Mouse (Mus musculus) naive thymus-derived CD4-positive, alpha-beta T cell, adult 2 months (primary cell): ENCODE results near the gene Bnip1.

Experiments
- DNase-seq: peaks from one replicate; pipeline ENCODE4 v3.0.0-alpha.2; 2011; ENCODE audit warnings: low read depth

The Bnip1 gene

GRCm38 (mm10) chr17:26793068-26793765 is 12.4 kb downstream of the Bnip1 start:
- no peak for DNase-seq

DNA sequence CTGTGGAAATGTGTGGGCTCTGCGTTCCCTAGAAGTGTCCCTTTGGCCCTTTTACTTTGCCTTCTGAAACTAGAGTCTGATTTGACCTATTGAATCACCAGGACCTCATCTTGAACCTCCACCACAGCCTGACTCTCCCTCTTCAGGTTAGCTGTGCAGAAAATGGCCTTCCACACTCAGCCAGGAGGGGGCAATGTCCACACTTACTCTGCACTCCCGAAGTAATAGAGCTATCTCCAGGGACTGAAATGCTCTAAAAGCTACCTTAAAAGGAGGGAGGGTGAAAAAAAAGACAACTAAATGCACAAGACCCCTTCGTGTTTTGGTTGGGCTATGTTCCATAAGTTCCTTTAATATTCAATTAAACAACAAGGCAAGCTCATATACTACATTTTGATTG is 13.9 kb downstream of the Bnip1 start:
- DNase-seq, result peak; percentile 60

DNA sequence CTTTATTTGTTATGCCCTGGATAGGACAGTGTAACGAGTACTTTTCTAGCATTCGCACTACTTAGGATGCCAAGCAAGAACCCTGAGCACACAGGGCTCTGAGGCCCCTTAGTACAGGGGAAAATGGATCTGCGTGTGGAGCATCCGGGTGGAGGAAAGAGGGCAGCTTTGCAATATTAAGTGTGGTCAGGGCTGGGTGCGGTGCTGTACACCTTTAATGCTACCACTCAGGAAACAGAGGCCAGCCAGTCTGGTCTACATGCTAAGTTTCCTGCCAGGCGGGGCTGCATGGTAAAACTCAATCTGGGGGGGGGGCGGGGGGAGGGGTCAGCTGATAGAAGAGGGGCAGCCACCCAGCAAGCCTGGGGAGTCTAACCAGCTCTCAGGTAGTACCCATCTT is 14.5 kb downstream of the Bnip1 start:
- no peak for DNase-seq

GRCm38 (mm10) chr17:26797379-26798128 is 16.7 kb downstream of the Bnip1 start:
- DNase-seq, result no peak

GRCm38 (mm10) chr17:26802886-26803285 is 22.0 kb downstream of the Bnip1 start:
- no peak for DNase-seq

DNA sequence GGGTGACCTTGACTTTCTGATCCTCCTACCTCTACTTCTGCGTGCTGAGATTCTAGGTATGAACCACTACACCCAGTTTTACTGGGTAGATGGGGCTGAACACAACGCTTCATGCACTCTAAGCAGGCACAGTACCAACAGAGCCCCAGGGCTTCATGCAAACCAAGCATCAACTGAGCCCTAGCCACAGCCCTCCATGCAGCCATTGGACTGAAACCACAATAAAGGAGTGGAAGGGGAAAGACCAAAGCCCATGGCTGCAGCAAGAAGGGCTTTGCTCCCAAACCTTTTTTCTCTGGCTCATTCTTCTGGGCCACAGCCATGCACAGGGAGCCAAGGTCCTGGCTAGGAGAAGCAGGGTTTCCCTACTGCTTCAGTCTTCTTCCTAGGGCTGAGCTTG is 31.7 kb downstream of the Bnip1 start:
- no peak for DNase-seq

DNA sequence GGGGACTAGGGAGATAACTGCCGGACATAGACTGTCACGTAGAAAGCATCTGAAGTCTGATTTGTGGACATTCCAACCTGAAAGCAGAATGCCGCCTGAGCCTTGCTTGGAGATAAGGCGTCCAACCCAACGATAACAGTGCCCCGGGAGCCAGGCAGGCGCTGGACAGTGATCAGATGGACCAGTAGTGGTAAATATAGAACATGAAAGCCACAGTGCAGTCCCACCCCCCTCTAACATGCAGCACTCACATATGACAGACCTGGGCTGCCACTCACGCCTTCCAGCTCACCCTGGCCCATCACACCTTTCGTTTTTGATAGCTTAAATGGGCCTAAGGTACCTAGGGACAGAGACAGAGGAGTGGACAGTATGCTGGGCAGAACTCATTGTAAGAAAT is 32.6 kb downstream of the Bnip1 start:
- DNase-seq, result no peak

DNA sequence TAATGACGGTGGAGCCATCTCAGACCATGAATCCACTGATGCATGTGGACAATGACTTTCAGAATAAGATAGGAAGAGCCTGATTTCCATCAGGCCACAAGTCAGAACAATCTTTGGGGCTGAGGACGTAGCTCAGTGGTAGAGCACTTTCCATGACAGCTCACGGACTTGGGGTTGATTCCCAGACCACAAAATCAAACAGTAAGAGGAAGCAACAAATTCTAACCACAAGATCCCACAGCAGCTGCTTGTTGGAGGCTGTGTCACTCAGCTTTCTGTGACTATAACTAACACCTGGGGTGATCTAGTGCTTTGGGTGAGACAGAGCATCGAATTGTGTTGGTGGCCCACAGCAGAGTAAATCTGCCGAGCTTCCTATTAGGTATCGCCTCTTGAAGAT is 35.9 kb downstream of the Bnip1 start:
- no peak for DNase-seq

DNA sequence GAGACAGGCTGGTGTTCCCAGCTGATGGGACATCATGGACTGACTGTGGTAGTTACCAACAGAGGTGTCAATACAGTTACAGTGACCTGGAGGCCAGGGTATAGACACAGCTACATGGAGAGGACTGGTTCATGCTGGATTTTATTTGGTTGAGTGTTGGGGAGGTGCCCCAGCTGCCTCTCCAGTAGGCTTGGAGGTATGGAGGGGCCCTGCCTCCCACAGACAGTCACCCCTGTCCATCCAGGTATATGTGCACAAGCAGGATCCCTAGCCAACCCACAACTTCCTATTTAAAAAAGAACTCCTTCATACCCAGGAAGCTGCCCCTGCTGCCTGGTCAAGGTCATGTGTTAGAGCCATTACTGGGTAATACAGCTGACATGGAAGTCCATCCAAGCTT is 36.9 kb downstream of the Bnip1 start:
- no peak for DNase-seq

DNA sequence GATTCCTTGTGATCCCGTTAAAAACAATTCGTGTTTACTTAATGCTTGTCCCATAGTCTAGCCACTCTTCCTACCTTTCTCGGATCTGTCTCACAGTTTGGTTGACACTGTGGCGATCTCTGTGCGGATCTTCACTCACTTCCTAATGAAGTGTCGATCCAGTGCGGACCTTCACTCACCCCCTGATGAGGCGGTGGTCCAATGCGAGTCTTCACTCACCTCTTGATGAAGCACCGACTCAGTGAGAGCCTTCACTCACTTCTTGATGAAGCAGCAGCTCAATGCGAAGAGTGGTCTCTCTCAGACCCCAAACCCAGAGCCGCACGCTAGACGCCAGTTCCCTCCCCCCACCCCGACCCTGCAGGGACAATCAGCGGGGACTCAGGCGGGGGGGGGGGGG is 45.3 kb downstream of the Bnip1 start:
- DNase-seq, result no peak

- no peak for DNase-seq
Observed at GRCm38 (mm10) chr17:26833806-26834205, 52.9 kb downstream of the Bnip1 start.

DNA sequence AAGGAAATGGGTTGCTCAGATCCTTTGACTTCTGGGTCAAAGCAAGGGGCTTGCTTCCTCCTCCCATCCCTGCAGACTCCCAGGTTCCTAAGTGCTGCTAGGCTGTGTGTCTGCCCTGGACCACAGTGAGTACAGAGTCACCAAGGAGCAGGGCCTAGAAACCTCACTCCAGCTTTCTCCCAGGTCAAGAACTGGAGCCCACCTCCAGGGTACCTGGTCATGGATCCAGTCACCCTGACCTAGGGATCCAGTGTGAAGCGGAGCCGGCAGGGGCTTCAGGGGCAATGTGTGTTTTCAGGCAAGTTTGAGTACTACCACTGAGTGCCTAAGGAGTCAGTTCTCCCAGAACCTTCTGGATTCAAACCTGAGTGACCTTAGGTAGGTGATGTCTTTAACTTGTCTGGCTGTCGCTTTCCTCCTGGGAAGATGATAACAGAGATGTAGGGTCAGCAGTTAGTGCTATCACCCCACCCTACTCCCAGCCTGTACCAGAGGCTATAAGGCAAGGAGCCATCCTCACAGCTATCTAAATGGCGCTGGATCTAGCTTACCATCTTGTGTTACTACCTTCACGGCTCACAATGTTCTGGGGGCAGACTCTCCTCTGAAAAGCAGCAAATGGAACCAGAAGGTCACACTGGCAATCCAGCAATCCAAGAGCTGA is 53.6 kb downstream of the Bnip1 start:
- DNase-seq, result no peak

GRCm38 (mm10) chr17:26834966-26835755 is 54.3 kb downstream of the Bnip1 start:
- DNase-seq, result no peak

DNA sequence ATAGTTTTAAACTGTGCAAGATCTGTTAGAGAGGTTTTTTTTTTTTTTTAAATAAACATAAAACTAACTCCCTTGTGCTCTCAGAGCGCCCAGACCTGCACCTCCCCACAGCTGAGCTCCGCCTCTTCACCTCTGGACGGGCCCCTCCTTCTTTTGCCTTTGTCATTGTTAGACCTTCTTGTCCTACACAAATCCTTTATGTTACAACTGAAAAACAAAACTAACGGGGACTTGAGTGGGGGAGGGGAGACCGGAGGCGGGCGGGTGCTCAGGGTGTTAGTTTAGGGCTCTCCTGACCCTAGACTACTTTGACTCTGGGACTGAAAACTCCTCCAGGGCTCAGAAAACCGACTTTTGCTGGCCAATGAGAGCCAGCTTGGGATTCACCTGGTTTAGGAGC is 55.1 kb downstream of the Bnip1 start:
- DNase-seq, result no peak

GRCm38 (mm10) chr17:26836377-26836776 is 55.5 kb downstream of the Bnip1 start:
- no peak for DNase-seq

DNA sequence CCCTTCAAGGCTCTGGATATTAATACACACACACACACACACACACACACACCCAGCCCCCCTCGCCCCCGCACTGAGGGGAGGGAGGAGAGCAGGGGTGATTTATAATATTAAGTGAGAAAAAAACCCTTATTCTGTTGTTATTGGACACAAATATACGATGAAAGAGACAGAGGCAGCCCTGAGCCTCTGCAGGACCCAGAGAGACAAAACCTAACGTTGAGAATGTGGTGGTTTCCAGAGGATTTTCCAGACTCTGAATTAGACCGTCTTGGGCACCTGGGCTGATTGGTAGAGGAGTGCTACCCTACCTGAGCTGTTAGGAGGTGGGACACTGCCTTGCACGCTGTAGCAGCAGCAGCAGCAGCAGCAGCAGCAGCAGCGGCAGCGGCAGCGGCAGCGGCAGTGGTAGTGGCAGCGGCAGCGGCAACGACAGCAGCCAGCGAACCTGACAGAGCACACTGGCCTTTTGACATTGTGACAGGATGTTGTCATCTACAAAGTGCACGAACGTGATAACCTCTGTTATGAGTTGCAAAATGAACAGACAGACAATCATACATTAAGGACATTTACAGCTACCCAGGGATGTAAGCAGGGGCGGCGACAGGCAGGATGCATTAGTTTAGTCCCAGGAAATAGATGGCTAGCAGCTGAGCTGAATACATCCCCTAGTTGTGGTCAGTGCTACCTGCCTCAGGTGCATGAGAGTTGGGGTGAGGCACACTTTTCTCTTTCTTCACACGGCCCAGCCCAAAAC is 56.1 kb downstream of the Bnip1 start:
- peak; percentile 30 for DNase-seq

- no peak for DNase-seq
Observed at GRCm38 (mm10) chr17:26837546-26837985, 56.7 kb downstream of the Bnip1 start.

DNA sequence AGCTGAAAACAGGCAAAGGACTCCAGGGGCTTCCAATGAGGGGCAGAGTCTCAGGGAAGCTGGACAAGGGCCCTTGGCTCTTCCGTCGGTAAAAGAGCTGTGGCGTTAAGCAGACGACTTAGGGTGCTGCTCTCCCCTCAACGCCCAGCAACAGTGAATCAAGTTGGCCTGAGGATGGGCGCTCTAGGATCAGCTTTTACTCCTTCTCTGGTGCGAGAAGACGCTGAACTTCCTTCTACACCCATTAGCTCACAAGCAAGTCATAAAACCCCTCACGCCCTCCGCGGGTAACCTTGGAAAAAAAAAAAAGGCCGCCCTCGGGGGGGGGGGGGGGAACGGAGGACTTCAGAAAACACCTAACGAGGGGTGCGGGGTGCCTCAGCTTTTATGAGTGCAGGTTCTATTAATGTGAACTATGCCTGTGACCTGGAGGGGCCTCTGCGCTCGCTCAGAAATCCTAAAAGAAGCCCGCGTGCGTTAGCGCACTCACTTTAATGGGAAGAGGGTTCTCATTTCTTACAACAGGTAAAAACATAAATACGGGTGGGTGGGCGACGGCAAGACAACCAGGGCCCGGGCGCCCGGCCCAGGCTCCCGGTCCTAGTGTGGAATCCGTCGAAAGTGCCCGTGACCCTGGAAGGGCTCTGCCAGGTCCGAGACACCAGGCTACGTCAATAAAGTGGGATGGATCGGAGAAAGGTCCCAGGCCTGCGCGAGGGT is 57.5 kb downstream of the Bnip1 start:
- no peak for DNase-seq

DNA sequence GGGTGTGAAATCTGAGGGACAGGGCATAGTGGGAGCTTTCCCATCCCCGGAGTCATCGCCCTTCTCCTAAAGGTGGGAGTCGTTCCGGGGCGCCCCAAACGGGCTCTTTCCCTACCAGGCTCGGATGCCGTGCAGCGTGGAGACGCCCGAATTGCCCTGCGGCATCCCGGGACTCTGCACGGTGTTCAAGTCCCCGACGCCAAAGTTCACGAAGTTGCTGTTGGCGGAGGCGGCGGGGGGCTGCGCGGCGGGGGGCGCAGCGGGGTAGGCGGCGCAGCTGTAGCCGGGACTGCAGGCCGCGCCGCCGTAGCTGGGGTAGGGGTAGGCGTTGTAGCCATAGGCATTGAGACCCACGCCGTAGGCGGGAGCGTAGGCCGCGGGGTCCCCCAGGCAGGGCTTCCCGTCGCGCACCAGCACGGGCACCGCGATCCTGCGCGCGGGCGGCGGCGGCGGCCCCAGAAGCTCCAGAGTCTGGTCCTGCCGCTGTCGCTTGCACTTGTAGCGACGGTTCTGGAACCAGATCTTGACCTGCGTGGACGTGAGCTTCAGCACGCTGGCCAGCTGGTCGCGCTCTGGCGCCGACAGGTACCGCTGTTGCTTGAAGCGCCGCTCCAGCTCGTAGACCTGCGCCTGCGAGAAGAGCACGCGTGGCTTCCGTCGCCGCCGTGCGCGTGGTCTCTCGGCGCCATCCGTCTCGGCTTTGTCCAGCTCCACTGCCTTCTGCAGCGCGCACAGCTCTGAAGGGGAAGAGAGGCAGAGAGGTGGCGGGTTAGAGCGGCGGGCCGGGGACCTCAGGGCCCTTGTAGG is 58.2 kb downstream of the Bnip1 start:
- DNase-seq, result no peak
